Mouse (Mus musculus) stomach, embryonic 16.5 days (tissue): ENCODE measurements at regions not wholly inside any gene's neighbourhood (a gene's known extent, or its start where the extent isn't known, plus 50 kb on each side); places are given as distances from the start of the nearest gene placed in this dataset.

Experiments
- ATAC-seq: fragments of 200-750 bp; cut with Nextera tagmentation; 2 replicates; pipeline ENCODE4 v1.8.0; 2017; ENCODE audit warnings: moderate number of reproducible peaks, moderate TSS enrichment; ENCODE audit not compliant: insufficient read depth, low FRiP score
- H3K27ac ChIP-seq: fragments of 300-500 bp; sonication (generic); 2 replicates; pipeline ENCODE4 v1.5.1; 2014; ENCODE audit warnings: low read length
- H3K27me3 ChIP-seq: fragments of 300-500 bp; sonication (generic); 2 replicates; pipeline ENCODE4 v1.6.1; 2014; ENCODE audit warnings: low read length, control low read depth, mixed read lengths; ENCODE audit not compliant: control insufficient read depth, insufficient read depth
- H3K36me3 ChIP-seq: fragments of 300-500 bp; sonication (generic); 2 replicates; pipeline ENCODE4 v1.6.1; 2014; ENCODE audit warnings: low read length; ENCODE audit not compliant: control insufficient read depth, insufficient read depth
- H3K4me1 ChIP-seq: fragments of 300-500 bp; sonication (generic); 2 replicates; pipeline ENCODE4 v1.6.1; 2014; ENCODE audit warnings: low read length, control low read depth, mixed read lengths; ENCODE audit not compliant: control insufficient read depth, insufficient read depth
- H3K4me2 ChIP-seq: fragments of 300-500 bp; sonication (generic); 2 replicates; pipeline ENCODE4 v1.6.1; 2014; ENCODE audit warnings: low read depth, low read length, mixed read lengths
- H3K4me3 ChIP-seq: fragments of 300-500 bp; sonication (generic); replicated peaks from 2 replicates; pipeline ENCODE4 v1.5.1; 2014; ENCODE audit warnings: mild to moderate bottlenecking, low read length
- H3K9ac ChIP-seq: fragments of 300-500 bp; sonication (generic); 2 replicates; pipeline ENCODE4 v1.6.1; 2014; ENCODE audit warnings: low read length
- H3K9me3 ChIP-seq: fragments of 300-500 bp; sonication (generic); replicated peaks from 2 replicates; pipeline ENCODE4 v1.6.1; 2016; ENCODE audit warnings: low read length, control low read depth; ENCODE audit not compliant: control insufficient read depth
- WGBS: fragments of 180-500 bp; shearing (Covaris S2); extraction: QIAGEN DNeasy Blood & Tissue Kit; methylation state at CpG from one replicate; pipeline ENCODE4 v1.1.7; 2014; 5-methylcytosine and 5-hydroxymethylcytosine counted together

GRCm38 (mm10) chr4:79362522-79362921, 1150.8 kb upstream of the Ptprd start:
- Histone ChIP-seq H3K4me3 (no peak overlapping the region), H3K27ac (no peak overlapping the region), H3K4me2 (no peak overlapping the region), H3K9ac (no peak overlapping the region), H3K4me1 (no peaks in the 10 kb centered on the region), H3K36me3 (no peaks in the 10 kb centered on the region), H3K9me3 (no peaks in the 10 kb centered on the region), H3K27me3 (no peaks in the 10 kb centered on the region)
- ATAC-seq: no peak
- 70% methylated on average over 4 of the region's 4 CpGs for WGBS

DNA sequence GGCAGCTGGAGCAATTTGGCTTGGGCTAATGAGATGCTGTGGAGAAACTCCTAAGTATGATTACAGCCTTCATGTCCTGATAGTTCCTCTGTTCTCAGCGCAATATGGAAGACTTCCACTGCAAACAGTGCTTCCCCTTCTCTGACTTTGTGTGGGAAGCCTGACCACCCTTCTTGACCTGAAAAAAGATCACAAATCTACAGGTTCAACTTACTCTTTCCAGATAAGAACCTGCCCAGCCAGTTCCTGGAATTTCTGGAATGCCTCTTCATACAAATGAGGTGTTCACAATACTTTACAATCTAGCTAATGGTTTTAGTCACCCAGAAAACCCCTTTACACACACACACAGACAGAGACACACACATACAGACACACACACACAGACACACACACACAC, 1146.0 kb upstream of the Ptprd start:
- ATAC-seq: no peak
- Histone ChIP-seq H3K36me3 (no peaks in the 10 kb centered on the region), H3K4me1 (no peaks in the 10 kb centered on the region), H3K27me3 (no peaks in the 10 kb centered on the region), H3K4me3 (no peak overlapping the region), H3K9me3 (no peaks in the 10 kb centered on the region), H3K4me2 (no peak overlapping the region), H3K27ac (no peak overlapping the region), H3K9ac (no peak overlapping the region)
- 35% methylated on average over 1 of the region's 1 CpGs for WGBS

DNA sequence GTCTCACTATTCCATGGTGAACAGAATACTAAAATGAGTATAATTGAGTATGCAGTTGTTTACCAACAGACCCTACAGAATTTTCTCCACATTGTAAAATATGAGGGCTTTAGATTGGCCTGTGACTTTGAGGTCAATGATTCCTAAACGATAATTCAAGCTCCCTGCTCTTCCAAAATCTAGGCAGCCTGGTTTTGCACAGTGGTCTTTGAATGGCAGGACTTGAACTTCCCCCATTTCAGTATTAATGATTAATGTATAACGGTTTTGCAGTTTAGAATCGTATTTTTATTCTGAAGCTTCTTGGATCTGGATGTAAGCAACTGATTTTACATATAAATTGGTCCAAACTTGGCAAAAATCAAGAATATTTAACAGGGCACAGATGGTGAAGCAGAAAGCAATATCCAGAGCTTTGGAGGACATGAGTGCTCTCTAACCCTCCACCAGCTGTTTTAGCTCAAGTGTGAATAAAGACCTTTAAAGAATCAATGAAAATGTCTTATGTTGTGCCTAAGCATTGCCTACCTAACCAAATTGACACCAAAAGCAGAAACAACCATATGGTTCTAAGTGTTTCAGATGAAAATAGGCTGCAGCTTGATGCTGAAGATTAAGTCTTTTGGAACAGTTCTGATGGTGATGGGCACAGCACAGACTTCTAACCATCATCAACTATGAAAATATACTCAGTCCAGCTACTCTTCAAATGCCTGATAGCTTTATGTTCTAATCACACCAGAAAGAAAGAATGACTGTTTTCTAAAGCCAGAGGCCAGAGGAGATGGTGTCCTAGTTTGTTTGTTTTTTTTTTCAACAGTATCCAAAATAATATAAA, 1098.3 kb upstream of the Ptprd start:
- H3K27ac ChIP-seq: no peak overlapping the region
- no peaks in the 10 kb centered on the region for H3K36me3 ChIP-seq
- 67% methylated on average over 3 of the region's 3 CpGs for WGBS
- no peak overlapping the region for H3K4me2 ChIP-seq
- H3K4me1 ChIP-seq: no peaks in the 10 kb centered on the region
- no peaks in the 10 kb centered on the region for H3K27me3 ChIP-seq
- no peak for ATAC-seq
- no peak overlapping the region for H3K9ac ChIP-seq
- H3K9me3 ChIP-seq: no peaks in the 10 kb centered on the region
- H3K4me3 ChIP-seq: no peak overlapping the region

GRCm38 (mm10) chr4:79291091-79291490, 1079.3 kb upstream of the Ptprd start:
- Histone ChIP-seq H3K27me3 (no peaks in the 10 kb centered on the region), H3K9ac (no peak overlapping the region), H3K9me3 (no peaks in the 10 kb centered on the region), H3K36me3 (no peaks in the 10 kb centered on the region), H3K4me2 (no peak overlapping the region), H3K4me1 (no peaks in the 10 kb centered on the region), H3K27ac (no peak overlapping the region), H3K4me3 (no peak overlapping the region)
- no peak for ATAC-seq
- WGBS: 78% methylated on average over 1 of the region's 1 CpGs

GRCm38 (mm10) chr4:79265044-79265443, 1053.3 kb upstream of the Ptprd start:
- Histone ChIP-seq H3K4me1 (no peaks in the 10 kb centered on the region), H3K4me2 (no peak overlapping the region), H3K4me3 (no peak overlapping the region), H3K9me3 (no peaks in the 10 kb centered on the region), H3K27me3 (no peaks in the 10 kb centered on the region), H3K27ac (no peak overlapping the region), H3K36me3 (no peaks in the 10 kb centered on the region), H3K9ac (no peak overlapping the region)
- ATAC-seq: peak; percentile 66; the same call in 1 of the 2 replicates
- WGBS: 38% methylated on average over 1 of the region's 1 CpGs

DNA sequence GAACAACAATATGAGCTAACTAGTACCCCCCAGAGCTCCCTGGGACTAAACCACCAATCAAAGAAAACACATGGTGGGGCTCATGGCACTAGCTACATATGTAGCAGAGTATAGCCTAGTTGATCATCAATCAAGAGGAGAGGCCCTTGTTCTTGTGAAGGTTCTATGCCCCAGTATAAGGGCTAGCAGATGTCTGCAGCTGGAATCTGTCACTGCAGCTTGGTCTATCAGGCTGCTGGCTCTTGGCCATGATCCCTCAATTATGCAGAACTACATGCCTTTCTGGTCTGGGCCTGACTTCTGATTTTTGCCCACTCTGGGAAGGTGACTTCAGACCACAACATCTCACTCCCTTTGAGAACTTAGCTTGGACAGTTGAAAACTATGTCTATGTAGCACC, 1031.4 kb upstream of the Ptprd start:
- no peak overlapping the region for H3K9ac ChIP-seq
- no peaks in the 10 kb centered on the region for H3K4me1 ChIP-seq
- H3K9me3 ChIP-seq: no peaks in the 10 kb centered on the region
- H3K27me3 ChIP-seq: no peaks in the 10 kb centered on the region
- no peak overlapping the region for H3K4me2 ChIP-seq
- no peak overlapping the region for H3K4me3 ChIP-seq
- no peak overlapping the region for H3K27ac ChIP-seq
- no peak for ATAC-seq
- H3K36me3 ChIP-seq: no peaks in the 10 kb centered on the region

DNA sequence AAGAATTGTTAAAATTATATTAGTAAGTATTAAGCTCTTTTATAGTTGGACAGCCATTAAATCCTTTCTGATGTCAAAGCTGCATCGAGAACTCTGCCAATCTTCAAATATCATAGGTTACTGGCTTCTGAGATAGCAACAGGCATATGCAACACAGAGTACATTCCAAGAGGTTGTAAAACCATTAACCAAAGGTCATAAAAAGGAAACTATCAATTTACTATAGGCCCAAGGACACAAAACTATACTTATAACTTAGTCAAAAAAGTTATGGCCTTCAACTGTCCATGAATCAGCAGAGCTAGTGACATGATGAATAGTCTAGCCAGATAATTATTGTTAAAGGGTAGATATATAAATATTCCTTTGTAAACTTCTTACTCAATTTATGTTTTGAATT, 1029.9 kb upstream of the Ptprd start:
- Histone ChIP-seq H3K9me3 (no peaks in the 10 kb centered on the region), H3K27ac (no peak overlapping the region), H3K27me3 (no peaks in the 10 kb centered on the region), H3K4me3 (no peak overlapping the region), H3K4me1 (no peaks in the 10 kb centered on the region), H3K36me3 (no peaks in the 10 kb centered on the region), H3K9ac (no peak overlapping the region), H3K4me2 (no peak overlapping the region)
- WGBS: 85% methylated on average over 1 of the region's 1 CpGs
- no peak for ATAC-seq

DNA sequence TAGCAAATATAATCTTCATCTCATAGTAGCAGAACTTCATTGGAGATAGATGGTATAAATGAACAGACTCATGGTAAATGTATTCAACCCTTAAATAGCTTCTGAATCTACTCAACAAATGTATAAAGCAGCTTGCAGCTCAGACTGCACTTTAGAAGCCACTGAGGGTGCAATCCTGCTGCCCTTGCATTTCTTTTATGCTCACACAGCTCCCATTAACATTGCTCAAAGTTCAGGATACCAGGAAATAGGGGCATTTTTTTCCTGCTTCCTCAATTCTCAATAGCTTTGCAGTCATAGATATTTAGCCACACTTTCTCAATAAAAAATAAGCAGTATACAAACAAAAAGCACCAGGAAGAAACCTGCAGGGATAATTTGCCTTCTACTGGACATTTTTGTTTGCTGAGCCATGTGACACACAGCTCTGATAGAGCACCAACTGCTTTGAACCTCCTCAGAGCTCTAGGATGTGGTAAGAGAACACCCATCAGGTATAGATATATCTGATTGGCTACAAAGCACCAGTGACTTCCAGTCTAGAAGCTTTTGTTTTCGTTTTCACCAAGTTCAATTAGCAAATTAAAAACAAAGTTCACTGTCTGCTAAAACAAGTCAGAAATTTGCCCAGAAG, 1012.5 kb upstream of the Ptprd start:
- Histone ChIP-seq H3K4me1 (no peaks in the 10 kb centered on the region), H3K4me2 (no peak overlapping the region), H3K36me3 (no peaks in the 10 kb centered on the region), H3K9ac (no peak overlapping the region), H3K27me3 (no peaks in the 10 kb centered on the region), H3K27ac (no peak overlapping the region), H3K9me3 (0 out of 2 replicates have a peak, but pooled peaks cover 2% of the 10 kb centered on the region), H3K4me3 (no peak overlapping the region)
- no peak for ATAC-seq
- 55% methylated on average over 1 of the region's 1 CpGs for WGBS
